Mouse (Mus musculus): ENCODE measurements around the gene Pmm2.

Gene Pmm2

DNA sequence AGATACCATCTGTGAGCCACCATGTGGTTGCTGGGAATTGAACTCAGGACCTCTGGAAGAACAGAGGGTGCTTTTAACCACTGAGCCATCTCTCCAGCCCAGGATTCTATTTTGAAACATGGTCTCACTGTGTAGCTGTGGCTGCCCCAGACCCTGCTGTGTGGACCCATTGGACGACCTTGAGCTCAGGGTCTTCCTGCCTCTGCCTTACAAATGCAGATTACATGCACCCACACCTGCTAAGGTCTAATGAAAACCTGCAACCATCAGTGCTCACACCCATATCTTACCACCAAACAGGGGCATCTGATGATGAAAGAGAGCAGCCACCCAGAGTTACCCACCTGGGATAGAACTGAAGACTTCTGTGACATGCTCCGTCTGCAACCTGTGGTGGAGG is 18.8 kb downstream of the Pmm2 start:
- DNase-seq (ENCODE audit: low spot score in 2 of 2), result no peak

DNA sequence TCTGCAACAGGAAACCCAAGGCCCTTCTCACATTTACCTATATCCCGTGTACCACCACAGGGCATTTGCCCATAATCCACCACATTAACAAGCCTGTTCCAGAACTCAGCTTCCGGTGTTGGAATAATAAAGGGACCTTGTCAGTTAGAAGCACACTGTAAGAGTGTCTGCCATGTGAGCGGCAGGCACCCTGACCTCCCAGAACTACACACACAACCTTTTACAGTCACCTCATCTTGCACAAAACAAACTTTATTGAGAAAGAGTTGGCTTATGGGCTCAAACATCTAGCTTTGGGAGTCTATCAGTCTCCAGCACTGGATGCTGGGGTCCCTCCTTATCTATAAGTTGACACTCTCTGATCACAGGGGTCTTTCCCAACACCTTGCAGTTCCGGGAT is 20.9 kb downstream of the Pmm2 start:
- DNase-seq (ENCODE audit: low spot score in 2 of 2), result no peak

DNA sequence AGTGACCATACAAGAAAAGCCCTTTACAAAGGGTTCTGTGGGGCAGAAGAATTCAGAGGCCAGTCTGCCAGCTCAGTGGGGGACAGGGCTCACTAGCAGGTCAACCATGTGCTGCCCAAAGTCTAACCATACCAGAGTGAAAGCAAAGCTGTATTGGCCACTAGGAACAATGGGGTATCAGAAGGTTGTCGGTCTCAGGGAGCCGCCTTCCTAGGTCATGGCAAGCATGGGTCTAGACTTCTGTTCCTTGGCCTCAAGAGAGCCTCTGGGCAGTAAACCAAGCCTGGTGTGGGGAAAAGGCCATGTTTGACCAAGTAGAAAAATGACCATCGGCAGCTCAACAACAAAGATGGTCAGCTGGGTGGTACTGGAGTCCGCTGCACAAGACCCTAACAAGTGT is 21.3 kb downstream of the Pmm2 start:
- DNase-seq (ENCODE audit: low spot score in 2 of 2), result no peak

DNA sequence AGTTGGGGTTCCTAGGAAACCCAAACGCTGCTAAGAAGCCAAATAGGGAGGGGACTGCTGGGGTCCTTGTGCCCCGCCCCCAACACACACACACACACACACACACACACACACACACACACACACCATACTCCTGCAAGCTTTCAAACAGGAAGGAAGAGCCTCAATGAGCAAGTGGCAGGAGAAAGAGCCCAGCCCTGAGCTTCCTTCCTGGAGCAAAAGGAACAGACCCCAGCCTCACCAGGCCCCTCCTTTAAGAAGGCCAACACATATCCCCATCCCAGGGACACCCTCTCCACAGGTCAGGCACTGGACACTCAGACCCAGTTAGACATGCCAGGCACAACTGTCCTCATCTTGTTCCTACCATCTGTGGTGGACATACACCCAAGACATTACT is 25.5 kb downstream of the Pmm2 start:
- no peak for DNase-seq (ENCODE audit: low spot score in 2 of 2)

DNA sequence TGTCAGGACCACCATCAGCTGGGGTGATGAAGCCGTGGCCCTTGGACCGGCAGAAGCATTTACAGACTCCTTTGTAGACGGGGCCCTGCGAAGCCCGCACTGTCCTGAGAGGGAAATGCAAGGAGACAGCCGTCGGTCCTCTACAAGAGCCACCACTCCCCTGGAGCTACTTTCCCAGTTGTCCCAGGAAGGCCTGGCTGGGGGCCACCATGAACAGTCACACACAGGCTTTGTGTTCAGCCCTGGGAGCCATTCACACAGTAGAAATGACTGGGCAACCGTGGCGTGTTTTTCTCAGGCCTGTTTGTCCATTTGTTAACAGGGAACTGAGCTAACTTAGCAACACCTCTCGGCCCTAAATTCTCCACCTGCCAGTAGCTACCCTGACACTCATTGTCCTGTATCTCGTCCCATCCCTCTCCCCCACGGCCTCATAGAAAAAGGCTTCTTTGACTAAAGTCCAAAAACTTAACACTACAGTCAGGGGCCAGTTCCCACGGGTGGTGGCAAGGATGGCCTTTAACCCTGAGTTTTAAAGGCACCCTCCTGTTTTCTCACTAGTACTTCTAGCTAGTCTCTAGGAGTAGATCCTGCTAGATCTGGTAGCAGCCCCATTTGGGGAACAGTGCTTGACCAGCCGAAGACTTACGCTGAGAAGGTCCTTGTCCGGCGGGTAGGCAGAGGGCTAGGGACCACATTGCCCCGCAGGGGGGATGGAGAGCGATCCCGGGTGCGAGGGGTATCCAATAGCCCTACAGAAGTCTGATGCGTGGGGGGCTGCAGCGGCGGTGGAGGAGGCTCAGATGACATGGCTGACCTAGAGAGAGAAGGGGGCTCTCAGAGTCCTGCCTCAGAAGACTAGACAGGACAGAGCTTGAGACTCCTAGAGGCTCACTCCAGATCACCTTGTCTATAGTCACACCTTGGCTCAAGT is 26.4 kb downstream of the Pmm2 start:
- no peak for DNase-seq (ENCODE audit: low spot score in 2 of 2)

DNA sequence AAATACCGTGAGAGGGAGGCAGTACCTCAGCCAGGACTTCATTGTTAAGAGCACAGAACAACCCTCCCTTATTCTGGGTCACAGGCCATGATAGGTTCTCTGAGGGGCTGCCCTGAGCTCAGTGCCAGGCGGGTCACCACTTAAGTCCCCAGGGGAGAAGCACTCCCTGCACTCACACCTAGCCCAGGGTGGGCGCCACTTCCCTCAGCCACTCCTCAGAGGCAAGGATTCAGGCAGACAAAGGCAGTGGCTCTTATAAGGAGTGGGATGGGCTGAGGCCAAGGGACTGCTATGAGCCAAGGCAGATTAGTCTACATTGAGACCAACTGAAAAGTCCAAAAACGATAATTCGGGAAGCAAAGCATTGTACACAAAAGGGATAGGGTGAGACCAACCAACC is 27.9 kb downstream of the Pmm2 start:
- DNase-seq (ENCODE audit: low spot score in 2 of 2), result no peak

DNA sequence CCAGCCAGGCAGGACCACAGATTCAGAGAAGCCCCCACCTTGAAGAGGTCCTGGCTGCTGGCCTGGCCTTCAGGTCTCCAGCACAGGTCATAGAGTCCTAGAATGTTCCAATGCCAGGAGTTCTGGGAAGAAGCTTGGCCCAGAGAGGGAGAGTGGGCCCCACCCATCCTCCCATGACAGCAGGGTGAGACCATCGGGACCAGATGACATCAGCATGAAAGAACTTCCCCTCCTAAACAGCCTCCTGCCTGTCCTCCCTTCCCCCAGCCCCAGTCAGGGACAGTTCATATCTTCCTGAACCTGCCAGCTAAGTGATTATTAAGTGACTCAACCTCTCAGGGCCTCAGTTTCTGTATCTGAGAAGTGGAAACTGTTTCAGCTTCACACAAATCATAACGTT is 29.0 kb downstream of the Pmm2 start:
- DNase-seq (ENCODE audit: low spot score in 2 of 2), result peak; percentile 83 to 85

DNA sequence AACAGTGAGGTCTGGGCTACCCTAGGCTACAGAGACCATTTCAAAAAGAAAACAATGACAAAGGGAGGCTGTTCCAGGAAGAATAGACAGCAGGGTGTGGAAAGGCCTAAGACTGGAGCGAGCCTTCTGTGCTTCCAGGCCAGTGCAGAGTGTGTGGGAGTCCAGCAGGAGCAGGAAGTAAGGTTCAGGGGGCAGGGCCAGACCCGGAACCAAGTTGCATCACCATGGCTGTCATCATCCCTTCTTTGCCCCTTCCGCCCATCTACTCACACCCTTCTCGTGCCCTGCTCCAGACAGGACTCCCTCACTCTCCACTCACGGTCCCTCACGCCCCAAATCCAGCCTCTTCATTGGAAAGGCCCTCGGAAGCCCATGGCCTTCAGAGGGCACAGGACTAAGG is 29.8 kb downstream of the Pmm2 start:
- peak in 1 of 2 experiments; percentile 54 for DNase-seq (ENCODE audit: low spot score in 2 of 2)

DNA sequence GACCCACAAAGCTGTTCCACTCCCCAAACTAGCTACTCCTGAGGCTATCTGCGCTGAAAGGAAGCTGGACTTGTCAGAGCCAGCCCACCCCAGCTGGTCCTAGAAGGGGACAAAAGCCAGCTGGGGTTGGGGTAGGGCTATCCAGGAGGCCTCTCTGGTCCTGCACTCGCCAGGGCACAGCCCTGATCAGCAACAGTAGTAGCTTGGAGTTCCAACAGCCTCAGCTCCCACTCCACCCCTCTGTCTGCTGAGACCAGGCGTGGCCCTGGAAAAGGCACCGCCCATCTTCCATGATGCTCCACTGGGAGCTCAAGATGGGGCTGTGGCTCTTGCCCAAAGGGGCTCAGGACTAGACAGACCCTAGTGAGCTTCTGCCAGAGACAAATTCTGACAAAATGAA is 30.3 kb downstream of the Pmm2 start:
- peak in 1 of 2 experiments; percentile 44 for DNase-seq (ENCODE audit: low spot score in 2 of 2)

DNA sequence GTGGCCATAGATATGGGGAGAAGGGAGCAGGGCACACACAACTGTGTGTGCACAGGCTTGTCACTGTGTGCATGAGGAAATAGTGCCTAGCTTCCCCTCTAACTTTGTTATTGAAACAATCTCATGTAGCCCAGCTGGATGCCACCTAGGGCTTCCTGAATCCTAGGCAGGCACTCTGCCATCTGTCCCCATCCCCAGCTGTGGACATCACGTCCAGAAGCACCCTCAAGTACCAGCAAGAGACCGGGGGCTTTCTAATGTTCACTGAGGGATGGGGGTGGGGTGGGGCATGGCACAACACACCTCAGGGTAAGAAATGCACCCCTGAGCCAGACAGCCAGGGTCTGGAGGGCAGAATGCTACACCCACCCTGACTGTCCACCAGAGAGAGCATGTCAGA is 30.9 kb downstream of the Pmm2 start:
- DNase-seq (ENCODE audit: low spot score in 2 of 2), result no peak

DNA sequence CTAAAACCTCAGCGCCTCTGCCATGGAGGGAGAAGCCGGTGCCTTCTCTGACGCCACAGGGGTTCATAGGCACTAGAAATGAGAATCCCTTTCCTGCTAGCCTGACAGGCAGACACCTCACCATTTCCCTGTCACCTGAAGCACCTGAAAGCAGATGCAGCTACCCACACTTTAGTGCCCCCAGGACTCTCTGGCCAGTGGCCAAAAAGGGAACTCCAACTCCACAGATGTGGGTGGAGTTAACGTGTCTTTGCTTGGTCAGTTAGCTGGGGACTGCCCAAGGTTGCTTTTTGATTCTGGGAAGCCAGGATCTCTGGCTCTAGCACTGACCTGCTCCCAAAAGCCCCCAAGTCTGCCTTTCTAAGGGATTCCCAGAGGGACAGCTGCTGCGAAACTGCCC is 32.0 kb downstream of the Pmm2 start:
- no peak for DNase-seq (ENCODE audit: low spot score in 2 of 2)

DNA sequence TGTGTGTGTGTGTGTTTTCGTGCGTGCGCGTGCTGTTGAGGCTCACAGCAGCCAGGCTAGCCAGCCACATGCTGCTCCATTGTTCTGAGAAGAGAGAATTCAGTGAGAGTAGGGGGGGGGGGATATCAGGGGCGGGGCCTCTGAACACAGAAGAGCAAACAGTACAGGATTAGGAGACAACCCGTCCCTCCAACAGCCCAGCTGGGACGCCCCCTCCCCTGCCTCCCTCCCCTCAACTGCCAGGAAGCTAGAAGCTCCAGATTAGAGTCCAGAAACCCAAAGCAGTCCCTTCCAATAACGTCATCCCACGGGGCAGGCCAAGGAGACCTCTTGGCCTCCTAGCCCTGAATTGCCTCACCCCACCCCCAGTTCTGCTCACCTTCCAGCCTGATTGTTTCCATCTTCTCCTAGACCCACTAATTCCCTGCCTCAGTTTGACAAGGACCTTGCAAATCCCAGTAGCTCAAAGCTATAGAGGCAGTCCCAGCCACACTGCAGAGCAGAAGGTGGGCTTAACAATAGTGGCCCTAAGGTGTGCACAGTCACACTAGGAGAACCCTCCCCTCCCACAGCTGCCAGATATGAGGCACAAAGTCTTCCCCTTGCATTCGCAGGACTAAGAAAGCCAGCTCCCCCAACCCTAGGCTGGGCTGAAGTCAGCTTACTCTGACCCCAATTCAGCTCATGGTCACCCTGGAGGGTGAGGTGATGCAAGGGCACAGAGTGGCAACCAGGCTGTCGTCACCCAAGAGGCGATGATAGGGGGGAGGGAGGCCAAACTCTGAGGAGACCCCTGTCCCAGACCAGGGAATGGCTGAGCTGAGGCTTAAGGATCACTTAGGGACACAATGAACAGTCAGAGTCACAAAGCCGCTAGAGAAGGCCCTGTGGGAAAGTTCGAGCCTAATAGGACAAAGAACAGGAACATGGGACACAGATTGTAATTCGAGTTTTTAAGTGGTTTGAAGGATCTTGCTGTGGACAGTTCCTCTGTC is 32.9 kb downstream of the Pmm2 start:
- no peak for DNase-seq (ENCODE audit: low spot score in 2 of 2)

DNA sequence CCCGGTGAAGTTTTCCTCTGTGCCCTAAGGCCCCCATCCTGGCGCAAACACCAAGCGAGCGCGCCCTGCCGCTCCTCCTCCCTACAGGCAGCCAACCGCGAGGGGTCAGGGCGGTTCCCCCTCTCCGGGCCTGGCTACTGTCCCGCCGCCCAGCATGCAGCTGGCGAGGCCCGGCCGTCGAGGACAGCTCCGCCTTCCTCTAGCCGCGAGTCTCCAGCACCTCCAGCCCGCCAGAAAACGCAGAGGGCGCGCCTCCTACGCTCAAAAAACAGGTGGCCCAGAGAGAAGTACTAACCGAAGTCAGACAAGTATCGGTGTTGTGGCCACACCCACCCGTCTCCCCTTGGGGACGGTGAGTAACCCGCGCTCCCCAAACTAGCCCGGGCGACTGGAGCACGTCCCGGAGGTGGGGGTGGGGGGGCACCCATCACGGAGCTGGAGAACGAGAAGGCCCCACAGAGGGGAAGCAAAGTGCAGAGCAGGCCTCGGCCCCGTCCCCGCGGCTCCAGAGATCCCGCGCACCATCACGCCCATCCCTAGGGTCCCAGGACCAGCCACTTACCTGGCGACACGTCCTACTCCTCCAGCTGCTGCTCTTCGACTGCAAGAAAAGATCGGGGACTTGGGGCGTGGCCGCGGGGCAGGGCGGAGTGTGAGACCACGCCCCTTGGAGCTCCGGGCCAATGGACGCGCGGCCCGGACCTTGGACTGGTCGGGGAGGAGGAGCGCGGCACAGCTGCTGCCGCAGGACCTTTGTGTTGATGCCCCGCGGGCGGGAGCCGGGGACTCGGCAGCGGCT is 34.3 kb downstream of the Pmm2 start, which contains the start of gene Carhsp1:
Gene Carhsp1 (minus strand): TSS at position 605 of the 799 bp plus-strand sequence.
- DNase-seq (ENCODE audit: low spot score in 2 of 2), result peak; percentile 94 to 95

DNA sequence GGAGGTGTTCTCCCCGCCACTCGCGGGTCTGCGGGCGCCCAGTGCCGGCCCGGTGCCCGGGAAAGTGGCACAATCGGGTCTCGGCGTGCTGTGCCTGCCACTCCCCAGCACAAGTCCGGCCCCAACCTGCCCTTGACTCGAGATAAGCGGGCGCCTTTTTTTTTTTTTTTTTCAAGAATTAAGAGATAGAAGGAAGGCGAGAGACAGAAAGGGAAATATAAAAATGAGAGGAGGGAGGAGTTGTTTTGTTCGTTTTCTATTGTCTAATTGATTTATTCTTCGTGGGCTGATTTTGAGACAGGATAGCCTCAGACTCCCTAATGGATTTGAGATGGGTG is 34.8 kb downstream of the Pmm2 start:
- DNase-seq (ENCODE audit: low spot score in 2 of 2), result no peak

DNA sequence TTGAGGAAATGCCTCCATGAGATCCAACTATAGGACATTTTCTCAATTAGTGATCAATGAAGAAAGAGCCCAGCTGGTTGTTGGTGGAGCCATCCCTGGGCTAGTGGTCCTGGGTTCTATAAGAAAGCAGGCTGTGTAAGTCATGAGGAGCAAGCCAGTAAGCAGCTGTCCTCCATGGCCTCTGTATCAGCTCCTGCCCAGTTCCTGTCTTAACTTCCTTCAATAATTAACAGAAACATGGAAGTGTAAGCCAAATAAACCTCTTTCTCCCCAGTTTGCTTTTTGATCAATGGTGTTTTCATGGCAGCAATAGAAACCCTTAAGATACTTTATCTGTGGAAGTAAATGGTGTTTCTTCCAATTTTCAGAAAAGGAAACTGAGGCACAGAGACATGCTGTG is 35.3 kb downstream of the Pmm2 start:
- DNase-seq (ENCODE audit: low spot score in 2 of 2), result no peak

DNA sequence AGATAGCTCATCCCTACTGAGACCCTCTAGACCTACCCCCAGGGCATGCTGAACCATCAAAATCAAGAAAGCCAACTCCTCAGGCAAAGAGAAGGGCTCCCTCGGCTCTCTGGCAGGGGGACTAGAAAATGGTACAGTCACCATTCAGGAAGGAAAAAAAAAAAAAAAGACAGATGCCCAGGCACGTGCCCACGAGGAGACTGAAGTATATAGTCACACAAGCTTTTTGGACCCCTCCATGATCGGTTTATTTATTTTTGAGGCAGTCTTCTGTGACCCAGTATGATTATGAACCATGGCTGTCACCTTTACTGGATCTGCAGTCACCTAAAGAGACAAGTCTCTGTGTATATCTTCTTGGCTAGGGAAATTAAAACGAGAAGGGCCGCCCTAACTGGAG is 35.9 kb downstream of the Pmm2 start:
- no peak for DNase-seq (ENCODE audit: low spot score in 2 of 2)

DNA sequence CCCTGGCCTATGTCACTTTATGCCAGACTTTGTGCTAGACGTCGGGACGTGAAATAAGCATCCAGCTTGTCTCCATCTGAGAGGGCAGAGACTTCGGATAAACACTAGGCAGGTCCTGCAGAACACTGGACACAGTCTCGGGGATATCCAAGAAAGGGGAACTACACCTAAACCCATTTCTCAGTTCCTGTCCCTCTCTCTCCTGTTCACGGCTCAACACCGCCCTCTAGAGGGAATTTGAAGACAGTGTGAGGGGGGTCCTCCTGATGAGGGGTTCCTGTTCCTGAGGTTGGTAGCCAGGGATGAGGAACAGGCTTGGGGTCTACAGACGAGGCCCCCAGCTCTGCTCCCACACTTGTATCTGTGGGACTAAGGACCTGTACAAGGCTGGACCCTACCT is 36.7 kb downstream of the Pmm2 start:
- DNase-seq (ENCODE audit: low spot score in 2 of 2), result no peak

DNA sequence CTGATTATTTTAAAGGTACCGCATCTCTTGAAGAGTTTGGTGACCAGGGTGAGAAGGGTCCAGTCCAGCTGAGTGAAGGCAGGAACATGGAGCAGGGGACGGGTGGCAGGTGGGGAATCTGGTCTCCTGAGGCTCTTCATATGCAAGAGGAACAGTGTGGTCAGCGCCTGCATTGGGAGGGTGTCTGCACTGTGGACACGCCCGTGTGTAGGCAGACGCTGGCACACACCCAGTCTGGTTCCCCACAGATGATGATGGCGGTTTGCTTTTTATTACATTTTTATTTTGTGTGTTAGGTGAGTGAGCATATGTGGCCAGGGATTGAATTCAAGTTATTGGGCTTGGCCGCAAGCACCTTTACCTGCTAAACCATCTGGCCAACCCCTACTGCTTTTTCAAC is 38.1 kb downstream of the Pmm2 start:
- no peak for DNase-seq (ENCODE audit: low spot score in 2 of 2)

DNA sequence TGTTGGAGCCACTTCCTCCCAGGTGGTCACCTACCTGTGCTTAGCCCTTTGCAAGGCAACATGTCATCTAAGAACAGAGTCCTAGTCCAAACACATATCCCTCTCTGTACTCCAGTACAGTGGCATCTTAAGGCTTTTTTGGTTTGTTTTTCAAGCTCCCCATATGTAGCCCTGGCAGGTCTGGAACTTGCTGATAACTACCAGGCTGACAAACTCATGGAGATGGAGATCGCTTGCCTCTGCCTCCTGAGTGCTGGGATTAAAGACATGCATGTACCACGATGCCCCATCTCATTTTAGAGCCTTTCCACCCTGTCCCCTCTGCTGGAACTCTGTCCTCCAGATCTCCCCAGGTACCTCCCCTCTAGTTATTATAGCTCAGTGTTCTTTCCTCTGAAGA is 38.8 kb downstream of the Pmm2 start:
- no peak for DNase-seq (ENCODE audit: low spot score in 2 of 2)

DNA sequence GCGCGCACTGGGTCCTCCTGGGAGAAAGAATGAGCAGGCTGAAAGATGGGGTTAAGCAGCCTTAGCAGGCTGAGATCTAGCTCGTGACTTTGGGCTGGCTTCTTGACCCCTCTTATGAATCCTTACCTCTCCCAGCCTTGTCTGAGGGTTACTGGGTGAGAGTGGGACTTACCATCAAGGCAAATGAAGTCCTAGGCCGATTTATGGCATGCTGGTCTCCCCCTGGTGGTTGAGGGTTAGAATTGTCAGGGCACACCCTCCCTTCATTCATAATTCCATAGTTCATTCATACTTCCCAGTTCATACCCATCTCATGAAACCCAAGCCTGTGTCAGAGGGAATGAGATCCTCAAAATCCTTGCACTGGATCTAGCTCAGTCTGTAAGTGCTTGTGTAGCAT is 39.3 kb downstream of the Pmm2 start:
- no peak for DNase-seq (ENCODE audit: low spot score in 2 of 2)

DNA sequence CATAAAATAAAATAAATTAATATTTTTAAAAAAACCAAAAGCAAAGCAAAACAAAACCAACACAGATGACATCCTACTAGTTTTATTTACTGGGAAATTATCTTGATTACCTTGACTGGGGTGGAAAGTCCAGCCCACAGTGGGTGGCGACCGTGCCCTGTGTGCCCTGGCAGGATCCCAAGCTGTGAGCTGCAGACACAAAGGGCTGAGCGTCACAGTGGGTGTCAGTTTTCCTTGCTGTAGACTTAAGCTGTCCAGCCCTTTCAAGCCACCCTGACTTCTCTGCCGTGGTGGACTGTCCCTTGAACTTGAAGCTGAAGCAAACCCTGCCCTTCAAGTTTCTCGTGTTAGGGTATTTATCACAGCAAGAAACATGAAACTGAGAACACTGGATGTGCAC is 40.6 kb downstream of the Pmm2 start:
- no peak for DNase-seq (ENCODE audit: low spot score in 2 of 2)

DNA sequence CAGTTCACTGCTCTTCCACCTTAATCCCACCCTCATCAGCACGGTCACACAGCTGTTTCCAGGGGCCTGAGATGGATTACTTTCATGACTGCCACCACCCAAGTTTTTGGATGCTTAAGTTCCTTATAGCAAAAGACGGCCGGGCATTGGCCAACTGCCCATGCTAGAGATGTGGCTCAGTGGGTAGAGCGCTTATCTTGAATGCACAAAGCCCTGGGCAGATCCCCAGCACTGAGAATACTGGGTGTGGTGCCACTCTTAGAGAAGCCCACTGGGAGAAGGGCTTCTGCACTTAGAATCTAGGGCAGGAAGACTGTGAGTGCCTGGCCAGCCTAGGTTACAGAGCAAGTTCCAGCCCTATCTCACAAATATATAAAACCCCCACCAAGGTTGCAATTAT is 41.2 kb downstream of the Pmm2 start:
- no peak for DNase-seq (ENCODE audit: low spot score in 2 of 2)
